Mouse (Mus musculus) 3T3-L1 (cell line): ENCODE results near the gene Nab1.
"Not testable (repeated sequence)": the region's sequence is repeated elsewhere in the genome, so short reads cannot be mapped to it uniquely, and the experiment has no call there.

Experiments
- DNase-seq: peaks from one replicate; pipeline ENCODE4 v3.0.0-alpha.2; 2015; ENCODE audit warnings: low read depth, low spot score

Gene Nab1

GRCm38 (mm10) chr1:52500314-52500981 is at the start of gene Nab1:
Gene Nab1, minus strand, starts transcription at chr1:52500679.
- DNase-seq, result peak; percentile 54

- DNase-seq, result no peak
Observed at GRCm38 (mm10) chr1:52547451-52547850, 47.0 kb upstream of the Nab1 start.

GRCm38 (mm10) chr1:52546796-52547195 is 46.3 kb upstream of the Nab1 start:
- peak; percentile 56 for DNase-seq

DNA sequence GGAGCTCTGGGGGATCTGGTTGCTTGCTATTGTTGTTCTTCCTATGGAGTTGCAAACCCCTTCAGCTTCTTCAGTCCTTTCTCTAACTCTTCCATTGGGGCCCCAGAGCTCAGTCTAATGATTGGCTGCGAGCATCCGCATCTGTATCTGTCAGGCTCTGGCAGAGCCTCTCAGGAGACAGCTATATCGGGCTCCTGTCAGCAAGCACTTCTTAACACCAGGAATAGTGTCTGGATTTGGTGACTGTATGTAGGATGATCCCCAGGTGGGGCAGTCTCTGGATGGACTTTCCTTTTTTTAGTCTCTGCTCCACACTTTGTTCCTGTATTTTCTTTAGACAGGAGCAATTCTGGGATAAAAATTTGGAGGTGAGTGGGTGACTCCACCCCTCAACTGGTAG is 39.6 kb upstream of the Nab1 start:
- not testable (repeated sequence) for DNase-seq

- DNase-seq, result no peak
Observed at GRCm38 (mm10) chr1:52529933-52530332, 29.5 kb upstream of the Nab1 start.

- DNase-seq, result no peak
Observed at GRCm38 (mm10) chr1:52527656-52528055, 27.2 kb upstream of the Nab1 start.

DNA sequence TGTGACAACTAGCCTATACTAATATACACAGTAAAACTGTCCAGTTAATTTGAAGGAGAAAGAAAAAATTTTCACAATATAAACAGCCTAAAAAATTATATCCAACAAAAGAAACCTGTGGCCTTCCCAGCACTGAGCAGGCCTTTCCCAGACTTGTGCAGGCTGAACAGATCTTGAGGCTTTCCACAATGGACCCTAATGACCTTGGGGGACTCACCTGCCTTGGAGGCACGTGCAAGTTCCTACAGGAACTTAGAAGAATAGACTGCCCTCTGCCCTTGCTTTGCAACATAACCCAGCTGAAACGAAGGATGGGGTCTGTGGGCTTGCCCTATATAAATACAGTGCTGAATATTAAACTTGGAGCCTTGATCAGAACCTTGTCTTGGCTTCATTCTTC is 26.8 kb upstream of the Nab1 start:
- no peak for DNase-seq

- DNase-seq, result no peak
Observed at GRCm38 (mm10) chr1:52524663-52525062, 24.2 kb upstream of the Nab1 start.

- DNase-seq, result no peak
Observed at GRCm38 (mm10) chr1:52524150-52524549, 23.7 kb upstream of the Nab1 start.

DNA sequence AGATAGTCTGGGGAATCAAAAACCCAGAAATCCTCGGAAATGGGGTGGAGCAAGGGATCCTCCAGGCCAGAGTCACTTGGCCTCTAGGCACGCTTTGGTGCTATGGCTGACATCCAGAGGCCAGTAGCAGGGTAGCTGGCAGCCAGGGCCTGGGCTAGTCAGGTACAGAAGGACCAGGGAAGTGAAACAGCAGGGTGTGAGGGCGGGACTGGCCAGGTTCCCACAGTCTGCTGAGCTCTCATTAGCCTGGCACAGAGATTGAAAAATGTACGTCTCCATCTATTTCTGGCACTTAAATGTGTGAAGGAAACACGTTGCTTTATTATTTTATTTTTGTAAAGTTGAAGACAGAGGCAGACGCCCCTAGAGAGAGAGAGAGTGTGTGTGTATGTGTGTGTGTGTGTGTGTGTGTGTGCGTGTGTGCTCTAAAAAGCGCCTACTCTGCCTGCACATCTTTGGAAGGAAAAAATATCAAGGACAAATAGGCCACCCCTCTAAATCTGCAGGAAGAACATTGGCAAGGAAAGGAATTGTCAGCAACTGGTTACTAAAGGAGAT is 21.0 kb upstream of the Nab1 start:
- no peak for DNase-seq

DNA sequence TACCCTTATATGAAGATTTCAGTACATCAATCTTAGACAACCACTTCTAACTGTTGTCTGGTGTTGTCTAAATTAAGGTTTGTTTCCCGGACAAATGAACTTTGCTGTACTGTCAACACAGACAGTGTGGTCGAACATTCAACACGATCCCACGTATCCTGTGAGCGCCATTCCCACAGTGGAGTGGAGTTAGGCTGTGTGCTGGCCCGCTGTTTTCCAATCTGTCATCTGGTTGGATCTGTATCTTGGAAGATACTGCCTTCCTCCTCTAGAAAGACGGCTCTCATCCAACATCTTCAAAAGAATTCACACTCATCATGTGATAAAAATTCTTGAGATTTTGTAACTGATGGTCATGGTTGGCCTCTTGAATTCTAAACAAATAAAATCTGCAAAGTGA is 19.7 kb upstream of the Nab1 start:
- DNase-seq, result no peak

GRCm38 (mm10) chr1:52515249-52515648 is 14.8 kb upstream of the Nab1 start:
- no peak for DNase-seq

DNA sequence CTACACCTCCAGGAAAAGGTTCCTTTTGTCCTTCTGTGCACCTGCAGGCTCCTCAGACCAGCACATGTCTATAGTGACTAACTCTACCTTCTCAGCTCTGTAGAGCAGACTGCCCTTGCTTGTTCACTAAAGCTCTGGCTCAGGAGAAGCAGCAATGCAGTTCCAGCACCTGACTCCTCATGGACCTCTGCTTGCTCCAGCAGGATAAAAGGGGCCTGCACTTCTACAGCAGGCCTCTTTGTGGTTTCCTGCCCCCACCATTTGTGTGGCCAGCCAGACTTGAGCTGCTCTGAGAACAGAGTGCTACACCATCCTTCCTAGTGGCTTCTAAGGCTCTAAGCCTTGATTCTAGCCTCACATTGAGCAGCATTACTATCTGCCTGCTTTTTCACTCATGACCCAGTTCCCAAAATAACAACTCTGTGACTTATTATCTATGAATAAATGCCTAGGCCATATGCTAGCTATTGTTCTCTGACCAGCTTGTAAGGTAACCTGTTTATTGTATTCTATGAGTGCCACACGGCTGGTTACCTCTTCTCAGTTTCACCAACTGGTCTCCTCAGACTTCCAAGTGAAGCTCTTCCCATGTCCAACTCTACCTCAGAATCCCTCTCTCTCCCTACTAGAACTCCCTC is 11.4 kb upstream of the Nab1 start:
- no peak for DNase-seq

DNA sequence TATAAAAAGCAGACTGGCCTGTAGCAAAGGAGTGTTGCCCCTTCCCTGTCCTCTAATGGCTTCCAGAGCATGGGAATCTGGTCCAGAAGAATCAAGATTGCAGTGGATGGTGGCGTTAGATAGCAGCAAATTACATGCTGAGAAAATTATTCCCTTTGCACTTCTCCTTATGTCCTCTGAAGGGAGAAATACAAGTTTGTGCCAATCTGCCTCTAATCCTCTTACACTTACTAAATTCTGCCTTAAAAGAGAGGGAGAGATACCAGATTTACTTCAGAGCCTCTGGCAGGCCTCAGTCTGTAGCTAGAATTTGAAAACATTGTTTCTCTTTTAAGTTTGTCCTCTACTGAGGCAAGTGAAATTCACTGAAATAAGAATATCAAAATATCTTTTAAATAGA is 5.7 kb upstream of the Nab1 start:
- DNase-seq, result no peak

DNA sequence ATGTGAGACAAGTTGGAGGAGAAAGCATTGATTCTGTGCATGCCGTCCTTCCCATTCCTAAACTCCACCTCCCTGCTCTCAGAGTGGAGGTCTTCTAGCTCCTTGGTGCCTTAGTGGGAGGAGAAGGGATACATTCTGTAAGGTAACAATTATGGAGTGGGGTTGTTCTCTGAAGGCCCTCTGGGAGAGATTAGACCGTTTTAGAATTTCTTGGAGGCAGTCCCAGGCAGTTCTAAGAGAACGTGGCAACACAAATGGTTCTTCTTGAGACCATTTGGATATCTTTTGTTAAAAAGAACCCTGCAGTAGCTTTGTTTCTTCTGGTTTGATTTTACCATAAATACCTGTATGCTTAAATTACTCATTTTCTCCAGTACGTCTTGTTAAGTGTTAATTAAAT is 1.8 kb upstream of the Nab1 start:
- DNase-seq, result no peak

DNA sequence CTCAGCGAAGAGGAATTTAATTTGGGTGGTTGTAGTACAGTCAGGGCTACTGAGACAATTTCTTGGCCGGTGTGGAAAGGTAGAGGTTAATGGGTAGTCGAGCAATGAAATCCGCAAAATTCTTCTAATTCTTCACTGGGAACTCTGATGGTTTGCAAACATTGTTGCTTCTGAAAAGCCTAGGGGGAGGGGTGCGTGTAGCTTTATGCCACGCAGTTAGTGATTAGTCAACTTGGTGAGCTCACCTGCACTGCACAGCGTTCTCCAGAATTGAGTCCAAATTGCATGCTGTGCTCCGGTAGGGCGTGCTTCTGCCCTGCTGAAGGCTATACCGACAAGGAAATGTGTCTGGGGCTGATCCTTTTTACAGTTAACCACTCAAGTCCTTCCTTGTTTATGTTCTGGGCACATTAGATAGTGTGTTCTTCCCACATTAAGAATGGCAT is 1.2 kb upstream of the Nab1 start:
- no peak for DNase-seq

DNA sequence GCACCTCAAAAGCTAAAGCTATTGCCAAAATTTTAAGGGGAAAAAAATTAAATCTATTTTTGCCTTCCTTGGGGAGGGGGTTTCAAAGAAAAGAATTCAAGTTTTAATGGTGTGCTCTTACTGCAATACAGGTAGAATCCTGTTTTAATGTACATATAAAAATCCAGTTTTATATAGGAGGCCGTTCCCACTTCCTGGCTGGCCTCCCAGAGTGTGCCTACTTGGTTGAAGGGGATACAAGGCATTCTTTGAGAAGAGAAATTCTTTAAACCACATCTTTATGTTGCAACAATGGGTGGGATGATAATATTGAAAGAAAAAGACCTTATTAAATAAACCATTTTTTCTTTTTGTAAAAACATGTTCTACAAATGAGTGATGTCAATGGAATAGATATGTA is 611 bp upstream of the Nab1 start:
- DNase-seq, result peak; percentile 54

DNA sequence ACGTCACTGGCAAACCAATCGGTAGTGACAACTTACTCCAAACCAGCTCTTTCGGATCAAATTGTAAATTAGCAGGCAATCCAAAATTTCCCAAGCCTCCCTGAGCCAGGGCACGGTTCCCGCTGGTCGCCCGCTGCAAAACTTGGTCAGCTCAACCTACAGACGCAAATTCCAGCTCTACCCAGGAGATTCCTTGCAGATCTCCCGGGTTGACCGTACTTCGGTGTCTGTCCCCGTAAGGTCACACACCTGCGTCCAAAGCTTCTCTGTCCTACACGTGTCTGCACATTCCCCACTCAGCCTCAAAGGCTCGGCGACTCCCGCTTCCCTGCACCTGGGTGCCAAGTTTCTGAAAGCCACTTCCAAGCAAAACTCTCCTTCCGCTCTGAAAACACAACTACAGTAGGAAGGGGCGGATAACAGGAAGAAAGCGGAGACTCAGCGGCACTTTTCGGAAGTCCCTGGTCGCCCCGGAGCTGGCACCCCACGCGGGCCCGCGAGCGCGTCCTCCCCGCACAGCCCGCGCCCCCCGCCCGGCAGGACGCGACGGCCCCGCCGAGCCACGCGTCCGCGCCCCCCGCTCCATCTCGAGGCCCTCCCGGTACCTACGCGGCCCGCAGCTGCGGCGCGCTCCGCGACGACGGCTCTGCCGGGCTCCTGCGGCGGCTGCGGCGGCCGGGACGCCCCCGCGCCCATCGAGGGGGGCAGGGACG is 722 bp downstream of the Nab1 start:
- peak; percentile 63 for DNase-seq

DNA sequence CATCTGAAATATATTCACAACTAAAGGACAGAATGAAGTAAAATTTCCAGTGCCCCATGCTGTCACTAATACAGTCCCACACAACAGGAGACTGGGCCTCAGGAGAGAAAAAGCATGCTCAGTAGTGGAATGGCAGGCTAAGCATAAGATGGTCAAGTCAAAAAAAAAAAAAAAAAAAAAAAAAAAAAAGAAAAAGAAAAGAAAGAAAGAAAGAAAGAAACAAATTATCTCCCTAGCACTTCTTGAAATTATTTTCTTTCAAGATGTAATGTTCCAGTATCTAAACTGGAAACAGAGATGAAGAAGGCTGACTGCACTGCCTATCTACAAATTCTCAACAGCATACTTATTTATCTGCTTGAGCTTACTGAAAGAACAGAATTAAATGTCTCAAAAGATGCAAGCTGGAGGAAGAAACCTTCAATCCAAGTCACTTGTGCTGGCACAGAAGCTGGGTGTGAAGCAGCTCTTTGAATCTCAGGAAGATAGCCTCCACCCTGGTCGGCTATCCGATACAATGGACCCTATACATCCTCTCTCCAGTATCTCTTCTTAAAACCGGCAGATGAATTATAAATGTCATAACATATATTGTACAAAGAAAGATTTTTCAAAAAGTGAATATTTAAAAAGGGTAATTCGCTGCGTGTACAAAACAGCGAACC is 1.6 kb downstream of the Nab1 start:
- peak; percentile 25 for DNase-seq

GRCm38 (mm10) chr1:52489538-52490181 is 10.8 kb downstream of the Nab1 start:
- no peak for DNase-seq

- DNase-seq, result no peak
Observed at GRCm38 (mm10) chr1:52484980-52485379, 15.5 kb downstream of the Nab1 start.
